Mouse (Mus musculus) midbrain, embryonic 13.5 days (tissue): ENCODE data around the gene Traf2. TPM values are rescaled to one million over a fixed set of nuclear protein-coding genes. Genes with fewer than 3 reads are reported as not detected.
"Not testable (repeated sequence)": the region's sequence is repeated elsewhere in the genome, so short reads cannot be mapped to it uniquely, and the experiment has no call there.

ENCODE experiments used
- ATAC-seq: fragments of 200-750 bp; cut with Nextera tagmentation; 2 replicates; pipeline ENCODE4 v1.8.0; 2017; ENCODE audit warnings: mild to moderate bottlenecking, moderate TSS enrichment, moderate library complexity
- H3K27ac ChIP-seq: fragments of 300-500 bp; sonication (generic); 2 replicates; pipeline ENCODE4 v1.5.1; 2015; ENCODE audit warnings: inconsistent platforms, mild to moderate bottlenecking, moderate library complexity
- H3K27me3 ChIP-seq: fragments of 300-500 bp; sonication (generic); 2 replicates; pipeline ENCODE4 v1.6.1; 2015; ENCODE audit warnings: mild to moderate bottlenecking, inconsistent platforms
- H3K36me3 ChIP-seq: fragments of 300-500 bp; sonication (generic); 2 replicates; pipeline ENCODE4 v1.6.1; 2015; ENCODE audit warnings: mild to moderate bottlenecking, inconsistent platforms
- H3K4me1 ChIP-seq: fragments of 300-500 bp; sonication (generic); replicated peaks from 2 replicates; pipeline ENCODE4 v1.6.1; 2015; ENCODE audit warnings: inconsistent platforms
- H3K4me2 ChIP-seq: fragments of 300-500 bp; sonication (generic); replicated peaks from 2 replicates; pipeline ENCODE4 v1.6.1; 2015; ENCODE audit warnings: moderate library complexity, mild to moderate bottlenecking, inconsistent platforms
- H3K4me3 ChIP-seq: fragments of 300-500 bp; sonication (generic); replicated peaks from 2 replicates; pipeline ENCODE4 v1.5.1; 2015; ENCODE audit warnings: mild to moderate bottlenecking, inconsistent platforms
- H3K9ac ChIP-seq: fragments of 300-500 bp; sonication (generic); replicated peaks from 2 replicates; pipeline ENCODE4 v1.6.1; 2015; ENCODE audit warnings: mild to moderate bottlenecking, inconsistent platforms
- H3K9me3 ChIP-seq: fragments of 300-500 bp; sonication (generic); 2 replicates; pipeline ENCODE4 v1.6.1; 2016; ENCODE audit warnings: mild to moderate bottlenecking, inconsistent platforms
- WGBS: fragments of 180-500 bp; shearing (Covaris S2); methylation state at CpG from one replicate; pipeline ENCODE4 v1.1.7; 2015; 5-methylcytosine and 5-hydroxymethylcytosine counted together
- polyA plus RNA-seq: library from polyadenylated mRNA; unstranded; fragments of >200 nt; fragmentation: Nextera tagmentation; extraction: Ambion mirVana; gene quantifications from 2 replicates; pipeline ENCODE4 v1.2.1, GENCODE M21; 2015

The Traf2 gene
- polyA plus RNA-seq, 1 experiment from 2014 or later: 24.1 TPM

GRCm38 (mm10) chr2:25555479-25555878 lies 8.7 kb upstream of the Traf2 start:
- H3K9ac ChIP-seq, ATAC-seq, H3K36me3 ChIP-seq, H3K4me3 ChIP-seq, H3K9me3 ChIP-seq, H3K27me3 ChIP-seq, H3K27ac ChIP-seq, H3K4me2 ChIP-seq: not testable (repeated sequence)
- H3K4me1 ChIP-seq: peaks cover 27% of the 10 kb centered on the region
- 51% methylated on average over 2 of the region's 2 CpGs for WGBS

- WGBS: 92% methylated on average over 4 of the region's 4 CpGs
- H3K27me3 ChIP-seq, H3K9me3 ChIP-seq, H3K4me2 ChIP-seq, ATAC-seq, H3K27ac ChIP-seq, H3K36me3 ChIP-seq, H3K4me3 ChIP-seq, H3K9ac ChIP-seq: not testable (repeated sequence)
- H3K4me1 ChIP-seq: peaks cover 10% of the 10 kb centered on the region
Measured at GRCm38 (mm10) chr2:25553171-25553786, 6.5 kb upstream of the Traf2 start.

- Histone ChIP-seq H3K27ac (no peak overlapping the region), H3K4me2 (no peak overlapping the region), H3K4me3 (no peak overlapping the region), H3K27me3 (no peaks in the 10 kb centered on the region), H3K9ac (no peak overlapping the region), H3K4me1 (peaks cover 6% of the 10 kb centered on the region), H3K36me3 (no peaks in the 10 kb centered on the region), H3K9me3 (no peaks in the 10 kb centered on the region)
- WGBS: 35% methylated on average over 5 of the region's 5 CpGs
- no peak for ATAC-seq
Measured at GRCm38 (mm10) chr2:25551186-25551585, 4.4 kb upstream of the Traf2 start.

GRCm38 (mm10) chr2:25549021-25549991 lies 2.6 kb upstream of the Traf2 start:
- Histone ChIP-seq H3K4me3 (no peak overlapping the region), H3K9ac (no peak overlapping the region), H3K36me3 (no peaks in the 10 kb centered on the region), H3K4me1 (peaks cover 18% of the 10 kb centered on the region), H3K4me2 (no peak overlapping the region), H3K9me3 (no peaks in the 10 kb centered on the region), H3K27ac (no peak overlapping the region), H3K27me3 (no peaks in the 10 kb centered on the region)
- no peak for ATAC-seq
- 80% methylated on average over 9 of the region's 9 CpGs for WGBS

- Histone ChIP-seq H3K36me3 (no peaks in the 10 kb centered on the region), H3K27ac (no peak overlapping the region), H3K9me3 (no peaks in the 10 kb centered on the region), H3K9ac (peak overlapping the region; percentile 76), H3K4me2 (peak overlapping the region; percentile 81), H3K4me1 (peaks cover 18% of the 10 kb centered on the region), H3K27me3 (no peaks in the 10 kb centered on the region), H3K4me3 (peak overlapping the region; percentile 65)
- WGBS: 8% methylated on average over 43 of the region's 43 CpGs
- peak; percentile 76 for ATAC-seq
Measured at GRCm38 (mm10) chr2:25545996-25546810, 537 bp downstream of the Traf2 start.

- Histone ChIP-seq H3K4me1 (peaks cover 14% of the 10 kb centered on the region), H3K4me2 (no peak overlapping the region), H3K27ac (no peak overlapping the region), H3K36me3 (peaks cover 12% of the 10 kb centered on the region), H3K4me3 (no peak overlapping the region), H3K9ac (no peak overlapping the region), H3K9me3 (no peaks in the 10 kb centered on the region), H3K27me3 (no peaks in the 10 kb centered on the region)
- WGBS: 92% methylated on average over 10 of the region's 10 CpGs
- no peak for ATAC-seq
Measured at GRCm38 (mm10) chr2:25541644-25542367, 4.9 kb downstream of the Traf2 start.

GRCm38 (mm10) chr2:25540541-25540948 lies 6.2 kb downstream of the Traf2 start:
- Histone ChIP-seq H3K4me1 (peaks cover 6% of the 10 kb centered on the region), H3K4me3 (no peak overlapping the region), H3K9me3 (no peaks in the 10 kb centered on the region), H3K9ac (no peak overlapping the region), H3K27me3 (no peaks in the 10 kb centered on the region), H3K4me2 (no peak overlapping the region), H3K36me3 (peaks cover 22% of the 10 kb centered on the region), H3K27ac (no peak overlapping the region)
- 97% methylated on average over 4 of the region's 4 CpGs for WGBS
- no peak for ATAC-seq

GRCm38 (mm10) chr2:25536531-25536930 lies 10.2 kb downstream of the Traf2 start:
- no peaks in the 10 kb centered on the region for H3K9me3 ChIP-seq

GRCm38 (mm10) chr2:25534866-25535182 lies 11.9 kb downstream of the Traf2 start:
- Histone ChIP-seq H3K4me2 (no peak overlapping the region), H3K36me3 (peaks cover 63% of the 10 kb centered on the region), H3K4me3 (no peak overlapping the region), H3K9ac (no peak overlapping the region), H3K9me3 (no peaks in the 10 kb centered on the region), H3K27ac (no peak overlapping the region), H3K27me3 (no peaks in the 10 kb centered on the region), H3K4me1 (no peaks in the 10 kb centered on the region)
- ATAC-seq: no peak
- WGBS: 96% methylated on average over 2 of the region's 2 CpGs

More at GRCm38 (mm10) chr2:25536531-25536930, 10.2 kb downstream of the Traf2 start:
- Histone ChIP-seq H3K4me2 (no peak overlapping the region), H3K27ac (no peak overlapping the region), H3K4me3 (no peak overlapping the region), H3K9ac (no peak overlapping the region), H3K4me1 (no peaks in the 10 kb centered on the region), H3K36me3 (peaks cover 47% of the 10 kb centered on the region), H3K27me3 (no peaks in the 10 kb centered on the region)
- ATAC-seq: no peak
- WGBS: 97% methylated on average over 8 of the region's 8 CpGs

GRCm38 (mm10) chr2:25534178-25534865 lies 12.4 kb downstream of the Traf2 start:
- 87% methylated on average over 3 of the region's 3 CpGs for WGBS
- ATAC-seq: no peak
- no peak overlapping the region for H3K27ac ChIP-seq
- H3K4me1 ChIP-seq: no peaks in the 10 kb centered on the region
- H3K36me3 ChIP-seq: peaks cover 68% of the 10 kb centered on the region
- no peaks in the 10 kb centered on the region for H3K27me3 ChIP-seq
- no peak overlapping the region for H3K9ac ChIP-seq
- H3K4me3 ChIP-seq: no peak overlapping the region
- no peaks in the 10 kb centered on the region for H3K9me3 ChIP-seq
- no peak overlapping the region for H3K4me2 ChIP-seq

GRCm38 (mm10) chr2:25533707-25534106 lies 13.0 kb downstream of the Traf2 start:
- Histone ChIP-seq H3K9ac (no peak overlapping the region), H3K27ac (no peak overlapping the region), H3K9me3 (no peaks in the 10 kb centered on the region), H3K4me3 (no peak overlapping the region), H3K27me3 (no peaks in the 10 kb centered on the region), H3K4me2 (no peak overlapping the region), H3K4me1 (no peaks in the 10 kb centered on the region), H3K36me3 (peaks cover 74% of the 10 kb centered on the region)
- ATAC-seq: no peak
- WGBS: 95% methylated on average over 2 of the region's 2 CpGs
